Mouse (Mus musculus) left cerebral cortex, adult 18-20 months (tissue): ENCODE measurements around the gene Lamc3. TPM values are rescaled to one million over a fixed set of nuclear protein-coding genes. Genes with fewer than 3 reads are reported as not detected.
"Not testable (repeated sequence)": the region's sequence is repeated elsewhere in the genome, so short reads cannot be mapped to it uniquely, and the experiment has no call there.

ENCODE experiments used
- DNase-seq, 2 experiments: peaks; one replicate each; pipeline ENCODE4 v3.0.0; 2021 to 2022; ENCODE audit warnings: low spot score in 2 of 2, mixed read lengths in 1 of 2
- total RNA-seq, 2 experiments: library from RNA; stranded (reverse); gene quantifications; 2 replicates each; pipeline ENCODE4 v1.2.3; 2021

Gene Lamc3
- total RNA-seq, 2 experiments from 2014 or later: 5.7 to 7.9 TPM

DNA sequence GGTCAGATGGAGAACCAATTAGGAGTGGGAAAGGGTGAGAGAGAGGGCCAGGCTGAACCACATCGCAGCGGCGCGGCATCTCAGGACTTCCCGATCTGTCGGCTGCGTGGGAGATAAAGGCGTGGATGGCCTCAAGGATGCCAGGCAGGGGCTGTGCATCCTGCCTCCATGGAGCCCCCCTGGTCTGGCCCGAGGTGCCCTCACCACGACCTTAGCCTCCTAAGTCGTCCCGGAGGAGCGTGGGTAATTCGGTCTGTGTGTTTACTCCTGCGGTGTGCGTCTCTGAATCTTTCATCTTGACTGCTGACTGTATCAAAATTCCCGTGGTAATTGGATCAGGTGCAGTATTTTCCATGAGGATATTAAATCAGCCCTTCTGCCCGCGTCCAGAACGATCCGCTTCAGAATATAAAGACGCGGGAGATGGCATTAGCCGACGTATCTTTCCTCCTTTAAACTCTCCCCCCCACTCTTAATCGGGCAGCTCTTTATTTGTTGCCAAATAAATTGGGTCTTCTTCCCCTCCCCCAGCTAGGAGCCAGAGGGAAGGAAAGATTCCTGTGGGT lies 12.7 kb upstream of the Lamc3 start:
- DNase-seq: no peak

DNA sequence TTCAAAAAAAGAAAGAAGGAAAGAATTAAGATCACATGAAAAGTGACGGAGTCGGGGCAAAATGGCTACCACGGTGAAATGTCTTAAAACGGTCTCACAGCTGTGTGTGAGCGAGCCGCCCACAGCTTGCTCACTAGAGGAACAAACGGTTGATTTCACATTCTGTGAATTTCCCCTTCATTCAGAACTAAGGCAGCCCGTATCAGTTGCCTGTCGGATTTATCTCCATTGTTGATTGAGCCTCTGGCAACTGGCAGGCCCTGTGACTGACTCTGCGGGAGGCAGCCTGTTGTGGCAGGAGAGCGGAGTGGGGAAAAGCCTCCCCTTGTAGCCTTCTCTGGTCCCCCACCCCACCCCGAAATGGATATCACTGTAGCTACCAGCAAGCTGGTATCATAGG lies 10.6 kb upstream of the Lamc3 start:
- DNase-seq: peak; percentile 12 to 50

GRCm38 (mm10) chr2:31878610-31879009 lies 8.5 kb upstream of the Lamc3 start:
- no peak for DNase-seq

DNA sequence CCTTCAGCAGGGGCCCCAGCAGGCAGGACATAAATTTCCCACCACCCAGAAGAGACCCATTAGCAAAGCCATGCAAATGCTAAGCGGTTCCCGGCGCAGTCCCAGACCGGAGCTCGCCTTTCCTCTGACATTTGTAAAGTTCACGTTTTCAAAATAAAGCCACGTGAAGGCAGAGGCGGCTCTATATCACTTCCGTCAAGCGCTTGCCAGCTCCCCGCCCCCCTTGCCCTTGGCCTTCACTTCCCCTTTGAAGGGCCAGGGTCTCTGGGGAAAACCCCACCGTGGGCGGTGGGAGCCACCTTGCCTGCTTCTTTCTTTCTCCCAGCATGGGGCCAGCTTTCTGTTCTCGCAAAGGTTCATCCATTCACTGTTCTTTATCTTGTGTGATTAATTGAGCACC lies 6.2 kb upstream of the Lamc3 start:
- no peak for DNase-seq

- no peak for DNase-seq
These were observed 4.0 kb upstream of the Lamc3 start for GRCm38 (mm10) chr2:31883061-31883460.

- DNase-seq: peak; percentile 48 to 57
These were observed 2.3 kb upstream of the Lamc3 start for GRCm38 (mm10) chr2:31884806-31885205.

DNA sequence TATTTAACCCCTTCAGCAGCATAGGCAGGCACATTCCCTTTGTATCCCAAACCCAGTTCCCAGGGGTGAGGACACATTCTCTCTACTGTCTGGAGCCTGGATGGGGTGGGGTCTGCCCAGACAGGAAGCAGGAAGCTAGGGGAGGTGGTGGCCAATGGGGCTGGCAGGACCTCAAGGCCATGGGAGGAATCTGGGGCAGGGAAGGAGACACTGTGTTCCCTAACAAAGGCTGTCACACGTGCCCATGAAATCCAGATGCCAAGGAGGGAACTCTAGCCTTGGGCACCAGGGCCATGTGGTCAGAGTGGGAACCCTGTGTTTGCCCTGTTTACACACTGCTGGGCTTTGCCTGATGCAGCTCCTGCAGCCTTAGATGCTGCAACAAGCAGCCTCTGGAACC lies 1.8 kb downstream of the Lamc3 start:
- no peak for DNase-seq

DNA sequence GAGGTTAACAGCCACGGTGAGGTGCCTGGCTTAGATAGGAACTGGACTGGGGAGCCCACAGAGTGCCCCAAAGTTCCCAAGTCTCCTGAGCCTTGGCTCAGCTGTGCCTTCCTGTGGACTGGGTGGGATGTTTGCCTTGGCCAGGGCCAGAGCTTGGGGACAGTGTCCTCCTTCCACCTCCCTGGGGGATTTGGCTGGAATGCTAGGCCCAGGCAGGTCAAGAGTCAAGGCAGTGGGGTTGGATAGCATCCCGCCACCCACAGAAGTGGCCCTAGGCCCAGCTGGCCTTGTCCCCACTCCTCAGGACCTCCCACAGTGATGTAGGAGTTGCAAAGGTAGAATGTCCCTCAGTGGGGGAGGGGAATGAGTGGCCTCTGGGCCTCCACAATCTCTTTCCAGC lies 4.1 kb downstream of the Lamc3 start:
- no peak for DNase-seq

DNA sequence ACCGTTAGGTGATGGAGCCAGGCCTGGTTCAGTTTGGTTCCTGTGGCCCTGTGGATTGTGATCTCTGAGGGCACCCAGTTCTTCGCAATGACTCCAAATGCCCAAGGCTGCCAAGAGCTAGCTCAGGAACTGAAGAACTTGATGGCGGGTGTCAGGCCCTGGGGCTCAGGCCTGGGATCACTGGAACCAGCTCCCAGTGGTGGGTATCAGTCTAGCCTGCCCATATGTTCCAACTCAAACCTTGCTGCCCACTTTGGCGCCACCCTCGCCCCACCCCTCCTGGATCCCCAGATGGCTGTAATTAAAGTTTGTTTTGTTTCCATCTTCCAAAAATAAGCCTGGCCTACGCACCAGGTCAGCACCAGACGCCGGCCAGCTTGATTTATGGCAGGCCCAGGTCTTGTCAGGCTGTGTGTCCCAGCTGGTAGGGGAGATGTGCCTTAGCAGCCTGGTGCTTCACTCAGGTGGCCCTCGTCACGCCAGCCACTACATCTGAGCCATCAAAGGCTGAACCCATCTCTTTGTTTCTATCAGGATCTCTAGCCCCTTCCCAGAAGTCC lies 6.1 kb downstream of the Lamc3 start:
- DNase-seq: no peak

- peak; percentile 34 to 48 for DNase-seq
These were observed 7.3 kb downstream of the Lamc3 start for GRCm38 (mm10) chr2:31894221-31894870.

GRCm38 (mm10) chr2:31900932-31901331 lies 13.8 kb downstream of the Lamc3 start:
- DNase-seq: no peak

- DNase-seq: no peak
These were observed 14.7 kb downstream of the Lamc3 start for GRCm38 (mm10) chr2:31901659-31902362.

DNA sequence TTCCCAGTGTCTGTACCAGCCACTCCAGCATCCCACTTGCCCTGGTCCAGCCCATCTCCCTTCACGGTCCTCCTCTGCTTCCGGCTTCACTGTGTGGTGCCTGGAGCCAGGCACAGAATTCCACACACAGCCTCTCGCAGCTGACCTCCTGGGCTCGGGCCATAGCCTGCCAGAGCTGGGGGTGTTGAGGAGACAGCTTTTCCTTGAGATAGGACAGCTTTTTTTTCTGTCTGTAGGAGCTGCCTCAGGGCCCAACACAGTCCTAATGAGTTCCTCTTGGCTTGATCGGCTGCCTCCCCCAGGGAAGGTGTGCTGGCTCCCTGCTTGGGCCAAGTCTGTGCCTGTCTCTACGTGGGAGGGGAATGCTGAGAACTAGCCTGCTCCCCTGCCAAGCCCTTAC lies 17.0 kb downstream of the Lamc3 start:
- DNase-seq: no peak

- no peak for DNase-seq
These were observed 17.5 kb downstream of the Lamc3 start for GRCm38 (mm10) chr2:31904622-31905021.

DNA sequence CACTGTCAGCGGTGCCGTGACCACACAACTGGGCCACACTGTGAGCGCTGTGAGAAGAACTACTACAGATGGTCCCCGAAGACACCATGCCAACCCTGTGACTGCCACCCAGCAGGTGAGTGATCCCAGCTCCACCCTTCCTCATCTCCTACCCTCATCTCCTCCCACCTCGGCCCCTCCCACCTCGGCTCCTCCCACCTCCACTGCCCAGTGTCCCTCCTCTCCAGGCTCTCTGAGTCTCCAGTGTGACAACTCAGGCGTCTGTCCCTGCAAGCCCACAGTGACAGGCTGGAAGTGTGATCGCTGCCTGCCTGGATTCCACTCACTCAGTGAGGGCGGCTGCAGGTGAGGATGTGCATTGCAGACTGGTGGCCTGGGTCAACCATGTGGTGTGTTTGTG lies 18.6 kb downstream of the Lamc3 start:
- DNase-seq: no peak

- peak; percentile 12 to 43 for DNase-seq
These were observed 19.3 kb downstream of the Lamc3 start for GRCm38 (mm10) chr2:31906407-31906806.

DNA sequence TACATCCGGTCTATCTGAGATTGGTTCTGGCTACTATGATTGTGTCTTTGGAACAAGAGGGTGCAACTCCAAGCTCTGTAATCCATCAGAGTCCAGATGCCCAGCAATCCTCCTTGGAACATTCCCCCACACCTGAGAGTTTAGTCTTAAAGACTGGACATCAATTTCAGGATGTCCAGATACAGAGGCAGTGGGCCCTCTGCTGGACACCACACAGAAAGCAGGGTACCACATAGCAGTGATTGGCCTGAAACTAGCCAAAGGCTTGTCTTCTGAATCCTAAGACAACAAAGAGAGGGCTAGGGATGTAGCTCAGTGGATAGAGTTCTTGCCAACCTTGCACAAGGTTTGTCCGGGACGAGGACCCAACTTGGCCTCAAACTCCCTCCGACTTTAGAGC lies 25.5 kb downstream of the Lamc3 start:
- DNase-seq: peak in 1 of 2 experiments; percentile 20

DNA sequence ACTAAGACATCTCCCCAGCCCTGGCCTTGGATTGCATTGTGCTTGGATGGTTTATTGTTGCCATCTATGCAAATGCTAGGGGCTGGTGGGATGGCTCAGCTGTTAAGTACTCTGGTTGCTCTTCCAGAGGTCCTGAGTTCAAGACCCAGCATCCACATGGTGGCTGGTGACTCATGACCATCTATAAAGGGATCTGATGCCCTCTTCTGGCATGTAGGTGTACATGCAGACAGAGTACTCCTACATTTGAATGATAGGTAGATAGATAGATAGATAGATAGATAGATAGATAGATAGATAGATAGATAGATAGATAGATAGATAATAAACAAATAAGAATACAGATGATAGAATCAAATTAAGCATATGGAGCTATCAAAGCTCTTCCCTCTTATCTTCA lies 27.1 kb downstream of the Lamc3 start:
- DNase-seq: not testable (repeated sequence)

- peak; percentile 78 to 89 for DNase-seq
These were observed 28.0 kb downstream of the Lamc3 start for GRCm38 (mm10) chr2:31915112-31915511.

DNA sequence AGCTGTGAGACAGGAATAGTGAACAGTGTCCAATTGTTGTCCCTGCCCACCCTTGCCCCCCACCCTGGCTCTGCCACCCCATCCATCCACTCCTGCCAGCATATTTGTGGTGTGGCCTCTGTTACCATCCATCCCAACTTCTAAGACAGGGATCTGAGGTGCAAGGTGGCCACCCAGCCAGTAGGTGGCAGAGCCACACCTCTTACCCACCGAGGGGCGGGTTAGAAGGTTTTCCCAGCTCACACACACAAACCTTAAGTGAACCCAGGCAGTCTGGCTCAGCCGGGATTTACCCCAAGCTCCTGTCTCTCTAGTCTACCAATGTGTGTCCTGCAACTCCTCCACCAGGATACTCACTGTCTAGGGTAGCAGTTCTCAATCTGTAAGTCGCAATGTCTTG lies 30.5 kb downstream of the Lamc3 start:
- peak in 1 of 2 experiments; percentile 50 for DNase-seq

GRCm38 (mm10) chr2:31923645-31924044 lies 36.6 kb downstream of the Lamc3 start:
- DNase-seq: no peak

- DNase-seq: no peak
These were observed 37.7 kb downstream of the Lamc3 start for GRCm38 (mm10) chr2:31924811-31925210.
